9 mouse cellular contexts compared by ENCODE assay signal in genomic region chr6:31638434-31639220, GRCm38 (mm10).
A peak's percentile ranks its signal among the peaks of the same experiment; 100 is the strongest.
DNase-seq lines count a peak whose midpoint lies in the region; ATAC-seq lines count a peak whose summit lies in the region.
"Had no signal": no experiment of that assay in that cellular context is flagged by ENCODE, and none has a peak within 500 bp of the region (broad histone marks: within the 10 kb centered on the region; RNA-seq: fewer than 3 reads in every experiment).

No protein-coding gene starts in this region.

- WGBS in forebrain, embryonic 12.5 days, result 34% methylated on average over 13 of the region's 13 CpGs
- 40% methylated on average over 13 of the region's 13 CpGs for WGBS in forebrain, embryonic 16.5 days
- WGBS in liver, embryonic 13.5 days (ENCODE audit: insufficient replicate concordance), result 71% methylated on average over 13 of the region's 13 CpGs

- H3K27ac ChIP-seq in forebrain, embryonic 12.5 days, result no peak overlapping the region
- H3K27ac ChIP-seq in forebrain, embryonic 16.5 days (ENCODE audit: low read length), result no peak overlapping the region
- H3K27ac ChIP-seq in brown adipose tissue, adult 24 weeks (replicated peaks; ENCODE audit: low read depth, low read length), result peak overlapping the region; percentile 31
- peak overlapping the region; percentile 65; the same call in 1 of the 2 replicates for H3K27ac ChIP-seq in liver, embryonic 13.5 days
- H3K27ac ChIP-seq: limb, embryonic 13.5 days had no signal

- no peaks in the 10 kb centered on the region for H3K9me3 ChIP-seq in forebrain, embryonic 12.5 days
- no peaks in the 10 kb centered on the region for H3K9me3 ChIP-seq in forebrain, embryonic 16.5 days (ENCODE audit: control insufficient read depth, low read length)
- H3K9me3 ChIP-seq in liver, embryonic 13.5 days (replicated peaks), result no peaks in the 10 kb centered on the region
- H3K9me3 ChIP-seq: limb, embryonic 13.5 days had no signal

- intact Hi-C loops in left cerebral cortex, postnatal 14 days (cut with DNase I), result loop anchor here (1.0 kb wide), 1 partner anchor 110 kb away; no protein-coding TSS in a partner anchor

- H3K4me1 ChIP-seq in forebrain, embryonic 12.5 days, result peaks cover 16% of the 10 kb centered on the region
- 0 out of 2 replicates have a peak, but pooled peaks cover 2% of the 10 kb centered on the region for H3K4me1 ChIP-seq in forebrain, embryonic 16.5 days (replicated peaks; ENCODE audit: control insufficient read depth, insufficient read depth, low read length)
- peaks cover 22% of the 10 kb centered on the region for H3K4me1 ChIP-seq in brown adipose tissue, adult 24 weeks (ENCODE audit: control insufficient read depth, insufficient read depth, insufficient read length, low read length)
- peaks cover 67% of the 10 kb centered on the region for H3K4me1 ChIP-seq in liver, embryonic 13.5 days (replicated peaks)

- H3K9ac ChIP-seq in forebrain, embryonic 12.5 days, result no peak overlapping the region
- H3K9ac ChIP-seq in forebrain, embryonic 16.5 days (replicated peaks; ENCODE audit: low read depth, low read length), result no peak overlapping the region
- H3K9ac ChIP-seq in liver, embryonic 13.5 days, result peak overlapping the region; percentile 44
- H3K9ac ChIP-seq: limb, embryonic 13.5 days had no signal

- peaks cover 21% of the 10 kb centered on the region for H3K27me3 ChIP-seq in forebrain, embryonic 12.5 days
- peaks cover 4% of the 10 kb centered on the region for H3K27me3 ChIP-seq in forebrain, embryonic 16.5 days (replicated peaks; ENCODE audit: control insufficient read depth, insufficient read depth, low read length)
- no peaks in the 10 kb centered on the region for H3K27me3 ChIP-seq in liver, embryonic 13.5 days

- peak overlapping the region; percentile 21 for H3K4me2 ChIP-seq in forebrain, embryonic 12.5 days
- H3K4me2 ChIP-seq in forebrain, embryonic 16.5 days (ENCODE audit: low read length), result no peak overlapping the region
- H3K4me2 ChIP-seq in liver, embryonic 13.5 days, result peak overlapping the region; percentile 46
- H3K4me2 ChIP-seq: limb, embryonic 13.5 days had no signal

- peak; percentile 34 to 80 for DNase-seq in left cerebral cortex, postnatal 14 days (ENCODE audit: low spot score in 2 of 2)
- DNase-seq in left cerebral cortex, adult 9 months (ENCODE audit: low spot score in 2 of 2), result no peak
- peak; percentile 42 for DNase-seq in liver, embryonic 13.5 days
- no peak for DNase-seq in cerebellum, postnatal 36 days
- DNase-seq in adrenal gland, adult 2 months, result no peak

- H3K36me3 ChIP-seq in forebrain, embryonic 12.5 days (replicated peaks), result no peaks in the 10 kb centered on the region
- no peaks in the 10 kb centered on the region for H3K36me3 ChIP-seq in forebrain, embryonic 16.5 days (ENCODE audit: control insufficient read depth, insufficient read depth)
- H3K36me3 ChIP-seq in liver, embryonic 13.5 days, result no peaks in the 10 kb centered on the region
- H3K36me3 ChIP-seq: limb, embryonic 13.5 days had no signal

- ATAC-seq in forebrain, embryonic 12.5 days (ENCODE audit: low FRiP score), result no peak
- no peak for ATAC-seq in forebrain, embryonic 16.5 days
- ATAC-seq in liver, embryonic 13.5 days (ENCODE audit: low read depth), result peak; percentile 73

- no peak overlapping the region for H3K4me3 ChIP-seq in forebrain, embryonic 12.5 days (replicated peaks)
- H3K4me3 ChIP-seq in forebrain, embryonic 16.5 days (replicated peaks; ENCODE audit: low read length), result no peak overlapping the region
- H3K4me3 ChIP-seq in brown adipose tissue, adult 24 weeks (ENCODE audit: insufficient read depth, low read depth, low read length), result no peak overlapping the region
- peak overlapping the region; percentile 13; the same call in 1 of the 2 replicates for H3K4me3 ChIP-seq in liver, embryonic 13.5 days (replicated peaks)
- H3K4me3 ChIP-seq: limb, embryonic 13.5 days had no signal

Comparison
In these comparisons a context has a peak if more than half of its experiments do, and no peak if none do; other contexts are left out.
1. DNase-seq: peak in left cerebral cortex, postnatal 14 days (2 of 2) and liver, embryonic 13.5 days (single experiment); none in left cerebral cortex, adult 9 months (0 of 2), cerebellum, postnatal 36 days (0 of 2) and adrenal gland, adult 2 months (single experiment).
2. H3K27ac ChIP-seq: peak in brown adipose tissue, adult 24 weeks (single experiment) and liver, embryonic 13.5 days (single experiment); none in forebrain, embryonic 12.5 days (single experiment) and forebrain, embryonic 16.5 days (single experiment).